Comparison of ENCODE assay signal across 19 mouse cellular contexts in the genomic region with DNA sequence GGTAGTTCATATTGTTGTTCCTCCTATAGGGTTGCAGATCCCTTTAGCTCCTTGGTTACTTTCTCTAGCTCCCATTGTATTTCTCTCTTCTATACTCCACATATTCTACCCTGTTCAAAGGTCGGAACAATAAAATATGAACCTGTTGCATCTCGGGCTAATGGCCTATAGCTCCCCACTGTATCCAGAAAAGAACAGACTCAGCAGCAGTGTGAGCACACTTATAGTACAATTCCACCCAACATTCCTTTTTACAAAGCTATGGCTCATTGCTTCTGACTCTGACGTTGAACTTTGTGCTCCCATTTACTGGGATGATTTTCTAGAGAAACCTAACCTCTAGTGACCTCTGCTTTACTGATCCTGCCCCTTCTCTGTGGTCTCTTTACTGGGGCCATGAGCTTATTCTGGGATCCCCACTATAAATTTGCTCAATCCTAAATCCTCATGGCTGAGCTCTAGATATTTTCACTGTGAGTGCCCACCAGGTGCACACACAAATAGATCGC. TPM values are rescaled to one million over a fixed set of nuclear protein-coding genes. Genes with fewer than 3 reads are reported as not detected.
DNase-seq lines count a peak whose midpoint lies in the region; ATAC-seq and TF ChIP-seq lines count a peak whose summit lies in the region.
"Had no signal": no experiment of that assay in that cellular context is flagged by ENCODE, and none has a peak within 500 bp of the region (broad histone marks: within the 10 kb centered on the region; RNA-seq: fewer than 3 reads in every experiment).

No protein-coding gene starts in this region.

- no peaks in the 10 kb centered on the region for H3K4me1 ChIP-seq in kidney, adult 2 months (ENCODE audit: control insufficient read depth, insufficient read depth, low read length)
- no peaks in the 10 kb centered on the region for H3K4me1 ChIP-seq in kidney, embryonic 14.5 days (ENCODE audit: control insufficient read depth, insufficient read depth, low read length)
- no peaks in the 10 kb centered on the region for H3K4me1 ChIP-seq in kidney, postnatal 0 days (replicated peaks; ENCODE audit: insufficient read depth, low read length)
- H3K4me1 ChIP-seq in intestine, embryonic 15.5 days (replicated peaks), result no peaks in the 10 kb centered on the region
- H3K4me1 ChIP-seq in intestine, embryonic 16.5 days (ENCODE audit: control insufficient read depth, insufficient read depth, low read length), result 0 out of 2 replicates have a peak, but pooled peaks cover 3% of the 10 kb centered on the region
- H3K4me1 ChIP-seq in forebrain, embryonic 15.5 days, result no peaks in the 10 kb centered on the region
- H3K4me1 ChIP-seq: embryonic facial prominence, embryonic 12.5 days; embryonic facial prominence, embryonic 15.5 days; hindbrain, embryonic 12.5 days had no signal

- no peaks in the 10 kb centered on the region for H3K9me3 ChIP-seq in kidney, embryonic 14.5 days (ENCODE audit: control insufficient read depth, low read length)
- no peaks in the 10 kb centered on the region for H3K9me3 ChIP-seq in kidney, postnatal 0 days (replicated peaks; ENCODE audit: low read length)
- no peaks in the 10 kb centered on the region for H3K9me3 ChIP-seq in intestine, embryonic 15.5 days
- no peaks in the 10 kb centered on the region for H3K9me3 ChIP-seq in intestine, embryonic 16.5 days (ENCODE audit: control insufficient read depth, low read length)
- no peaks in the 10 kb centered on the region for H3K9me3 ChIP-seq in forebrain, embryonic 15.5 days
- H3K9me3 ChIP-seq: embryonic facial prominence, embryonic 12.5 days; embryonic facial prominence, embryonic 15.5 days; hindbrain, embryonic 12.5 days; hindbrain, embryonic 15.5 days had no signal

- no peak for ATAC-seq in kidney, embryonic 14.5 days (ENCODE audit: low FRiP score, low TSS enrichment)
- ATAC-seq in kidney, postnatal 0 days (replicated peaks; ENCODE audit: low FRiP score, low read depth), result 0 out of 2 replicates have a peak, but pooled peaks have one; percentile 52
- peak; percentile 64 for ATAC-seq in intestine, embryonic 15.5 days
- ATAC-seq in intestine, embryonic 16.5 days, result peak; percentile 78
- no peak for ATAC-seq in forebrain, embryonic 15.5 days (replicated peaks)
- ATAC-seq: CD4-positive, CD25-positive, alpha-beta regulatory T cell, adult 4 months; forebrain, embryonic 14.5 days had no signal

- H3K27ac ChIP-seq in kidney, adult 2 months (ENCODE audit: insufficient read depth, low read depth, low read length), result no peak overlapping the region
- no peak overlapping the region for H3K27ac ChIP-seq in kidney, embryonic 14.5 days (ENCODE audit: low read depth, low read length)
- H3K27ac ChIP-seq in kidney, postnatal 0 days, result no peak overlapping the region
- no peak overlapping the region for H3K27ac ChIP-seq in intestine, embryonic 15.5 days
- H3K27ac ChIP-seq in intestine, embryonic 16.5 days (ENCODE audit: low read length), result 0 out of 2 replicates have a peak overlapping the region, but pooled peaks have one; percentile 8
- H3K27ac ChIP-seq in forebrain, embryonic 15.5 days (replicated peaks), result no peak overlapping the region
- H3K27ac ChIP-seq: embryonic facial prominence, embryonic 12.5 days; embryonic facial prominence, embryonic 15.5 days; hindbrain, embryonic 12.5 days; hindbrain, embryonic 15.5 days had no signal

- no peaks in the 10 kb centered on the region for H3K36me3 ChIP-seq in kidney, adult 2 months (ENCODE audit: control insufficient read depth, insufficient read depth, low read length)
- no peaks in the 10 kb centered on the region for H3K36me3 ChIP-seq in kidney, embryonic 14.5 days (ENCODE audit: control insufficient read depth, insufficient read depth, low read length)
- H3K36me3 ChIP-seq in kidney, postnatal 0 days (ENCODE audit: insufficient read depth, low read length), result no peaks in the 10 kb centered on the region
- H3K36me3 ChIP-seq in intestine, embryonic 15.5 days, result no peaks in the 10 kb centered on the region
- no peaks in the 10 kb centered on the region for H3K36me3 ChIP-seq in intestine, embryonic 16.5 days (ENCODE audit: control insufficient read depth, insufficient read depth, low read length)
- H3K36me3 ChIP-seq in forebrain, embryonic 15.5 days, result no peaks in the 10 kb centered on the region
- H3K36me3 ChIP-seq: embryonic facial prominence, embryonic 12.5 days; embryonic facial prominence, embryonic 15.5 days; hindbrain, embryonic 12.5 days; hindbrain, embryonic 15.5 days had no signal

- H3K9ac ChIP-seq in kidney, embryonic 14.5 days (ENCODE audit: low read depth, low read length), result no peak overlapping the region
- no peak overlapping the region for H3K9ac ChIP-seq in kidney, postnatal 0 days (ENCODE audit: low read depth, low read length)
- no peak overlapping the region for H3K9ac ChIP-seq in intestine, embryonic 15.5 days
- H3K9ac ChIP-seq in intestine, embryonic 16.5 days (ENCODE audit: low read depth, low read length), result no peak overlapping the region
- no peak overlapping the region for H3K9ac ChIP-seq in forebrain, embryonic 15.5 days (replicated peaks)
- H3K9ac ChIP-seq: embryonic facial prominence, embryonic 12.5 days; embryonic facial prominence, embryonic 15.5 days; hindbrain, embryonic 12.5 days; hindbrain, embryonic 15.5 days had no signal

- peak; percentile 66 for DNase-seq in kidney, adult 2 months
- DNase-seq in kidney, postnatal 0 days (ENCODE audit: low spot score), result peak; percentile 24
- DNase-seq in kidney, postnatal 10 days, result no peak
- DNase-seq: adrenal gland, adult 2 months; adrenal gland, postnatal 14 days; cerebellum, adult 11 months; cerebellum, adult 9-11 months; gastrocnemius, postnatal 25 days had no signal

- TF ChIP-seq POLR2A in kidney, adult 2 months (IDR thresholded peaks at IDR 0.05; ENCODE audit: low read depth, low read length), result no peak

- TF ChIP-seq CTCF in kidney, adult 2 months (conservative IDR thresholded peaks at IDR 0.05; ENCODE audit: insufficient read depth, insufficient read length, low read depth, low read length), result no peak
- TF ChIP-seq CTCF in kidney, postnatal 0 days (IDR thresholded peaks at IDR 0.05; ENCODE audit: low read depth), result no peak

- no peak overlapping the region for H3K4me2 ChIP-seq in kidney, embryonic 14.5 days (replicated peaks; ENCODE audit: low read depth, low read length)
- no peak overlapping the region for H3K4me2 ChIP-seq in kidney, postnatal 0 days (ENCODE audit: low read length)
- no peak overlapping the region for H3K4me2 ChIP-seq in intestine, embryonic 15.5 days (replicated peaks)
- H3K4me2 ChIP-seq in intestine, embryonic 16.5 days (ENCODE audit: low read depth, low read length), result no peak overlapping the region
- H3K4me2 ChIP-seq in forebrain, embryonic 15.5 days (replicated peaks), result no peak overlapping the region
- H3K4me2 ChIP-seq: embryonic facial prominence, embryonic 12.5 days; embryonic facial prominence, embryonic 15.5 days; heart, embryonic 11.5 days; hindbrain, embryonic 12.5 days; hindbrain, embryonic 15.5 days had no signal

- H3K27me3 ChIP-seq in kidney, adult 2 months (replicated peaks; ENCODE audit: control insufficient read depth, insufficient read depth, low read length), result no peaks in the 10 kb centered on the region
- H3K27me3 ChIP-seq in kidney, embryonic 14.5 days (ENCODE audit: control insufficient read depth, insufficient read depth, low read length), result no peaks in the 10 kb centered on the region
- no peaks in the 10 kb centered on the region for H3K27me3 ChIP-seq in kidney, postnatal 0 days (ENCODE audit: insufficient read depth, low read length)
- no peaks in the 10 kb centered on the region for H3K27me3 ChIP-seq in intestine, embryonic 15.5 days (replicated peaks)
- no peaks in the 10 kb centered on the region for H3K27me3 ChIP-seq in intestine, embryonic 16.5 days (replicated peaks; ENCODE audit: control insufficient read depth, insufficient read depth, low read length)
- H3K27me3 ChIP-seq in forebrain, embryonic 15.5 days, result no peaks in the 10 kb centered on the region
- H3K27me3 ChIP-seq: embryonic facial prominence, embryonic 12.5 days; embryonic facial prominence, embryonic 15.5 days; hindbrain, embryonic 12.5 days; hindbrain, embryonic 15.5 days had no signal

- 59% methylated on average over 4 of the region's 4 CpGs for WGBS in kidney, adult 2 months
- 64% methylated on average over 4 of the region's 4 CpGs for WGBS in kidney, embryonic 14.5 days
- 66% methylated on average over 4 of the region's 4 CpGs for WGBS in kidney, postnatal 0 days
- WGBS in intestine, embryonic 15.5 days, result 74% methylated on average over 4 of the region's 4 CpGs
- 77% methylated on average over 4 of the region's 4 CpGs for WGBS in intestine, embryonic 16.5 days
- 90% methylated on average over 4 of the region's 4 CpGs for WGBS in forebrain, embryonic 15.5 days

- H3K4me3 ChIP-seq in kidney, adult 2 months (ENCODE audit: insufficient read depth, low read depth, low read length), result no peak overlapping the region
- no peak overlapping the region for H3K4me3 ChIP-seq in kidney, embryonic 14.5 days (ENCODE audit: low read length)
- H3K4me3 ChIP-seq in kidney, postnatal 0 days (replicated peaks; ENCODE audit: low read depth, low read length), result no peak overlapping the region
- H3K4me3 ChIP-seq in intestine, embryonic 15.5 days (replicated peaks), result no peak overlapping the region
- H3K4me3 ChIP-seq in intestine, embryonic 16.5 days (ENCODE audit: low read length), result no peak overlapping the region
- H3K4me3 ChIP-seq in forebrain, embryonic 15.5 days, result no peak overlapping the region
- H3K4me3 ChIP-seq: embryonic facial prominence, embryonic 12.5 days; embryonic facial prominence, embryonic 15.5 days; hindbrain, embryonic 12.5 days; hindbrain, embryonic 15.5 days had no signal

RNA-seq across cellular contexts. Expression of a gene that starts 34.4 kb away (rescaled TPM):
- 80.0 and 88.2 TPM in 2 replicates for polyA plus RNA-seq in kidney, adult 2 months (2012; rRNA removed)
- polyA plus RNA-seq in kidney, embryonic 14.5 days (2014; fragmentation: Nextera tagmentation; extraction: Ambion mirVana), result 13.0 and 19.4 TPM in 2 replicates
- polyA plus RNA-seq in kidney, postnatal 0 days (2015; fragmentation: Nextera tagmentation; extraction: Ambion mirVana), result 45.9 and 51.2 TPM in 2 replicates
- polyA plus RNA-seq in intestine, embryonic 15.5 days (2015; fragmentation: Nextera tagmentation; extraction: Ambion mirVana), result 50.5 and 52.3 TPM in 2 replicates
- polyA plus RNA-seq in intestine, embryonic 16.5 days (2015; fragmentation: Nextera tagmentation; extraction: Ambion mirVana), result 67.7 and 77.3 TPM in 2 replicates
- polyA plus RNA-seq in forebrain, embryonic 15.5 days (2015; fragmentation: Nextera tagmentation; extraction: Ambion mirVana), result 6.8 and 6.9 TPM in 2 replicates

Comparison
In these comparisons a context has a peak if more than half of its experiments do, and no peak if none do; other contexts are left out.
1. ATAC-seq: peak in kidney, postnatal 0 days (single experiment), intestine, embryonic 15.5 days (single experiment) and intestine, embryonic 16.5 days (single experiment); none in kidney, embryonic 14.5 days (single experiment) and forebrain, embryonic 15.5 days (single experiment).